Mouse (Mus musculus): Measurements from ENCODE around the gene Gpatch4. TPM values are rescaled to one million over a fixed set of nuclear protein-coding genes. Genes with fewer than 3 reads are reported as not detected.

Gpatch4 gene
- polyA plus RNA-seq, 1 experiment from 2014 or later: 25.2 TPM

DNA sequence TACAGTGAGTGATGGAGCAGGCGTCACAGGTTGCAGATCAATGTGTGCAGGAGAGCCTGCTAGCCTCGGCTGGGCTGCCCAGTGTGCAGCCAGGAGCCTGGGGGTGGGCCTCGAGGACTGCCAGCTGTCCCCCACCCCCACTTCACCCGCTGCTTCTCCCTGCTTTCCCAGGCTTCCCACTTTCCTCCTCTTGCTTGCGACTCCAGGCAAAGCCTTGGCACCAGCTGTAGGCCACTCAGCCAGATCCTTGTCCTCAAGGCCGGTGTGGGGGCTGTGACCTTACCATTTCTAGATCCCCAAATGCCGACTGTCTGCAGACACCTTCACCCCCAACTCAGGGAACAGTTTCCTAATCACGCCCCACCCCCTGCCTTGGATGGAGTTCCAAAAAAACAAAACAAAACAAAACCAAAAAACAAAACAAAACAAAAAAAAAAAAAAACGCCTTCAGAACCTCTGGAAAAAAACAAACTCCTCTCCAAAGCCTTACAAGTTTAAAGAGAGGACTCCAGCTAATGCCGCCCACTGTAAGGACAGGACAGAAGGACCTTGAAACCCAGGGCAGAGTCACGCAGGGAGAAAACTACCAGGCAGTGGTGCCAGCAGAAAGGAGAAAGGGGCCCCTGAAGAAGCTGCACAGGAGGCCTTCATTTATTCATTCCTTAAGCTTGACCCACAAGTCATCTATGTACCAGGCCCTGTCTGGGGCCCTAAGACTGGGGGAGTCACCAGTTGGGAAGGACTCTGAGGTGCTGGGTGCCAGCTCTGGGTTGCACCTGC, 41.9 kb upstream of the Gpatch4 start:
- Histone ChIP-seq H3K27me3 (replicated peaks; ENCODE audit: control insufficient read depth, insufficient read depth, low read length) (peaks cover 68% of the 10 kb centered on the region), H3K4me2 (ENCODE audit: low read length) (peak overlapping the region; percentile 83), H3K36me3 (ENCODE audit: control insufficient read depth, insufficient read depth, low read length) (no peaks in the 10 kb centered on the region), H3K9me3 (replicated peaks; ENCODE audit: control insufficient read depth, low read length) (no peaks in the 10 kb centered on the region), H3K4me3 (ENCODE audit: low read depth, low read length) (peak overlapping the region; percentile 44), H3K27ac (ENCODE audit: low read depth, low read length) (no peak overlapping the region), H3K4me1 (ENCODE audit: control insufficient read depth, insufficient read depth, low read length) (peaks cover 21% of the 10 kb centered on the region), H3K9ac (ENCODE audit: low read length) (no peak overlapping the region)
- 17% methylated on average over 11 of the region's 11 CpGs for WGBS
- DNase-seq (ENCODE audit: low spot score): no peak
- ATAC-seq: no peak

DNA sequence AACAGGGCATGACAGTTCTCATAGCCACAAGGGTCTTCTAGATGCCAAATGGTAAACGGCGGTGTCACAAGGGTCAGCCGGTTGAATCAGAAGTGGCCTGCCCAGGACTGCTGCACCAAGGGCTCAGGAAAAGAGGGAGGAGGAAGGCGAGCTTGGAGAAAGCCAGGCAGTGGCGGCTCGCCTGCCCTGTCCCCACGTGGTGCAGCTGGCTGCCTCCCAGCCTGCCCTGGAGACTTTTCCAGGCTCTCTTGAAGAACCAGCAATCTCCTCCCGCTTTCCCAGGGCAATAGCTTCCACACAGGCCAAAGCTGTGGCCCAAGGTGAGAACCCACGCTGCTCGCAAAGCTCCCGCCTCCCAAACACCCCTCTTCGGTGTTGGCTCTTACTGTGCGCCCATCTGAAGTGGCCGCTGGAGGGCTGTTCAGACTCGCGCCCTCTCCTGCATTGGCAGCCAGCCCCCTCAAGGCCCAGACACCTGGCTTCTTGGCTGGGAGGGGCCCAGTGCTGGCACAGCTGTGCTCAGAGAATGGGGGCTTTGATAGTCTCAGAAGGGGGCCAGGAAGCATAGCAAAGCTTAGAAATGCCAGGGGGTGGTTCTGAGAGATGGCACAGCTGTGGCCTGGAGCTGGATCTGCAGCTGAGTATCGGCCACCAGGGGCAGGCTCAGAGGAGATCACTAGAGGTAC, 40.5 kb upstream of the Gpatch4 start:
- no peaks in the 10 kb centered on the region for H3K36me3 ChIP-seq (ENCODE audit: control insufficient read depth, insufficient read depth, low read length)
- H3K4me3 ChIP-seq (ENCODE audit: low read depth, low read length): no peak overlapping the region
- H3K4me1 ChIP-seq (ENCODE audit: control insufficient read depth, insufficient read depth, low read length): peaks cover 13% of the 10 kb centered on the region
- no peak overlapping the region for H3K9ac ChIP-seq (ENCODE audit: low read length)
- no peaks in the 10 kb centered on the region for H3K9me3 ChIP-seq (replicated peaks; ENCODE audit: control insufficient read depth, low read length)
- ATAC-seq (peak; percentile 62), DNase-seq (ENCODE audit: low spot score) (peak; percentile 52)
- 0 out of 2 replicates have a peak overlapping the region, but pooled peaks have one; percentile 36 for H3K27ac ChIP-seq (ENCODE audit: low read depth, low read length)
- 4% methylated on average over 16 of the region's 17 CpGs for WGBS
- H3K4me2 ChIP-seq (ENCODE audit: low read length): peak overlapping the region; percentile 21; the same call in 1 of the 2 replicates
- peaks cover 54% of the 10 kb centered on the region for H3K27me3 ChIP-seq (replicated peaks; ENCODE audit: control insufficient read depth, insufficient read depth, low read length)

DNA sequence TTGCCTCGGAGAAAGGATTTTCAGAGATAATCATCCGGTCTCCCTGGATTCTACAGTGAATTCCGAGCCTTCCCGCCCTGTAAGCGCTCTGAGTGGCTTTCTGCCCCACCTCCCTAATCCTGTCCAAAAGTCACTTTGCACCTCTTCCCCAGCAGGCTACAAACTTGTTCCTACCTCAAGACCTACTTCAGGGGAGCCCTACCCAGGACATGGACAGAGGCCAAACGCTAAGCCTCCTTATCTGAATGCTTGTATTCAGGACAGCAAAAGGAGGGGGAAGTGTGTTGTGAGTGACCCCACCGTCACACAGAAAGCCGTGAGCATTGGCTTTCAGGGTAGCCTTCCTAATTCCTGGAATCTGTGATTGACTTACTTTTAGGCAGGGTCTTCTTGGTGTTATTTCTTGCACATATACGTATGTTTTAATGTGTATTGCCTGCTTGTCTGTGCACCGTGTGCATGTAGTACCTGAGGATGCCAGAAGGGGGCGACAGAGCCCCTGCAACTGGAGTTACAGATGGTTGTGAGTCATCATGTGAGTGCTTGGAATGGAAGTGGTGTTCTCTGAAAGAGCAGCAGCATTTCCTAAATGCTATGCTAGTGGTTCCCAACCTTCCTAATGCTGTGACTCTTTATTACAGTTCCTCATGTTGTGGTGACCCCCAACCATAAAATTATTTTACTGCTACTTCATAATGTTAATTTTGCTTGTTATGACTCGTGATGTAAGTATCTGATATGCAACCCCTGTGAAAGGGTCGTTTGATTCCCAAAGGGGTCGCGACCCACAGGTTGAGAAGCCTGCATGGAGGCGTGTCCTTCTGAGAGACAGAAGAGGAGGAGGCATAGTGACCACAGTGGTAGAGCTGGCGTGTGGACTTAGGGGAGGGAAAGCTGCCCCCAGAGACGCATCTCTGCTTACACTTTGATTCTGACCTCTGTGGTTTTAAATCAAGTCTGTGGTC, 36.8 kb upstream of the Gpatch4 start:
- Histone ChIP-seq H3K4me3 (ENCODE audit: low read depth, low read length) (no peak overlapping the region), H3K36me3 (ENCODE audit: control insufficient read depth, insufficient read depth, low read length) (no peaks in the 10 kb centered on the region), H3K4me1 (ENCODE audit: control insufficient read depth, insufficient read depth, low read length) (no peaks in the 10 kb centered on the region), H3K9ac (ENCODE audit: low read length) (no peak overlapping the region), H3K27ac (ENCODE audit: low read depth, low read length) (no peak overlapping the region), H3K9me3 (replicated peaks; ENCODE audit: control insufficient read depth, low read length) (no peaks in the 10 kb centered on the region), H3K27me3 (replicated peaks; ENCODE audit: control insufficient read depth, insufficient read depth, low read length) (peaks cover 18% of the 10 kb centered on the region), H3K4me2 (ENCODE audit: low read length) (no peak overlapping the region)
- WGBS: 84% methylated on average over 18 of the region's 18 CpGs
- ATAC-seq: no peak
- no peak for DNase-seq (ENCODE audit: low spot score)

DNA sequence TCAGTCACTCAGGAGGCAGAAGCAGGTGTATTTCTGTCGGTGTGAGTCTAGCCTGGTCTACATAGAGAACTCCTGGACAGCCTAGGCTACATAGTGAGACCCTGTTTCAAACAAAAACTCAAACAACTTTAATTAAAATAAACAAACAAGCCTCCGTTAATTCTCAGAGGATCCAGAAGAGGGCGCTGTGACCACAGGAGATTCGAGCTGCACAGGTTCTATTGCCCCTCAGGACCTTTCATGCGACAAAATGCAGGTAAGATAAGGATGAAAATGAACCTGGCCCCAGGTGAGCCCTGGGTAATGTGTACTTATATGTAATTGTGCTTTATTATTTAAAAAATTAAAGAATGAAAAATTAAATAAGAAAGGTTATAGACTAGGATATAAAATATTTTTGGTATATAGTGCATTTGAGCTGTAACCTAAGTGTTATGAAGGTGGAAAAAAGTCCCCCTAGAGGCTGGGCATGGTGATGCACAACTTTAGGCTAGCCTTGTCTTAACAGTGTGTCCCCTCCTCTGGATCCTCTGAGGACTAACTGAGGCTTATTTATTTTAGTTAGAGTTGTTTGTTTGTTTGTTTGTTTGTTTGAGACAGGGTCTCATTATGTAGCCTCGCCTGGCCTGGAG, 32.2 kb upstream of the Gpatch4 start:
- ATAC-seq: no peak

DNA sequence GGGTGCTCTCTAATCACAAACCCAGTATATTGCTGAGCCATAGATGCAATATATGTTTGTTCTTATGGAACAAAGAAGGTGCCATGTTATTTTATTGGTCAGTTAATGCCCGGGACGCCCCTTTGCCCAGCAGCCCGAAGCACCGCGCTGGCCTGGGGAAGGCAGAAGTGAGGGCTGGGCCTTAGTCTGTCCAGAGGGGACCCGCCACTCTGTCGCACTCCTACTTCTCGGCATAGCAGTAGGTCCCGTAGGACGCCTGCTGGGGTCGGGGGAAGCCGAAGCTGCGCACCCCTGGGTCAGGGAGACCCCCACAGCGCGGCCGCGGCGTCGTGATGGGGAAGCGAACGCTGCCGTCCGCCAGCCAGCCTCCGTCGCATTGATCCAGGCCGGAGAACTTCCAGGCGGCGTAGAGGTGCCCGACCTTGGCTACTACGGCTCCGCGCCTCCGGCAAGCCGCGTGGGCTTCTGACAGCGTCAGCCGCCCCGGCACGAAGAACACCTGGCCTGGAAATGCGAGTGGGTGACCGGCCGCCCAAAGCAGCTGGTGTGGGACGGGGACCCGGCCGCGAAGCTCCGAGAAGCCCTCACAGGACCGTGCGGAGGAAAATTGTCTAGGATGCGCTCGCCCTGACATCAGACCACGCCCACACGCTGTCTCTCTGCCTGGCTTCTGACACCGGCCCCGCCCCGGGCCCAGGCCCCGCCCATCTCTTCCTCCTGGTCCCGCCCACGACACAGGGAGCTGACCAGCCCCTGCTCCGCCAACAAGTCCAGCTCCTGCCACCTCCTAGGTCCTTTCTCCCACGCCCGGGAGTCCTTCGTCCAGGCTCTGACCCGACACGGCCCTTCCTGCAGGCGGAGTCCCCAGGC, 20.4 kb upstream of the Gpatch4 start:
- Histone ChIP-seq H3K4me1 (ENCODE audit: control insufficient read depth, insufficient read depth, low read length) (peaks cover 15% of the 10 kb centered on the region), H3K27me3 (replicated peaks; ENCODE audit: control insufficient read depth, insufficient read depth, low read length) (peaks cover 57% of the 10 kb centered on the region), H3K9me3 (replicated peaks; ENCODE audit: control insufficient read depth, low read length) (no peaks in the 10 kb centered on the region), H3K4me3 (ENCODE audit: low read depth, low read length) (peak overlapping the region; percentile 51), H3K27ac (ENCODE audit: low read depth, low read length) (no peak overlapping the region), H3K9ac (ENCODE audit: low read length) (peak overlapping the region; percentile 57), H3K4me2 (ENCODE audit: low read length) (peak overlapping the region; percentile 93), H3K36me3 (ENCODE audit: control insufficient read depth, insufficient read depth, low read length) (no peaks in the 10 kb centered on the region)
- DNase-seq (ENCODE audit: low spot score): peak; percentile 77
- peak; percentile 89 for ATAC-seq
- under 1% methylated on average over 58 of the region's 66 CpGs for WGBS

More for the DNA sequence above, 32.2 kb upstream of the Gpatch4 start:
- Histone ChIP-seq H3K27ac (ENCODE audit: low read depth, low read length) (no peak overlapping the region), H3K4me2 (ENCODE audit: low read length) (no peak overlapping the region), H3K36me3 (ENCODE audit: control insufficient read depth, insufficient read depth, low read length) (no peaks in the 10 kb centered on the region), H3K9me3 (replicated peaks; ENCODE audit: control insufficient read depth, low read length) (no peaks in the 10 kb centered on the region), H3K4me3 (ENCODE audit: low read depth, low read length) (no peak overlapping the region), H3K9ac (ENCODE audit: low read length) (no peak overlapping the region), H3K4me1 (ENCODE audit: control insufficient read depth, insufficient read depth, low read length) (no peaks in the 10 kb centered on the region), H3K27me3 (replicated peaks; ENCODE audit: control insufficient read depth, insufficient read depth, low read length) (no peaks in the 10 kb centered on the region)
- DNase-seq (ENCODE audit: low spot score): no peak
- 11% methylated on average over 6 of the region's 6 CpGs for WGBS

DNA sequence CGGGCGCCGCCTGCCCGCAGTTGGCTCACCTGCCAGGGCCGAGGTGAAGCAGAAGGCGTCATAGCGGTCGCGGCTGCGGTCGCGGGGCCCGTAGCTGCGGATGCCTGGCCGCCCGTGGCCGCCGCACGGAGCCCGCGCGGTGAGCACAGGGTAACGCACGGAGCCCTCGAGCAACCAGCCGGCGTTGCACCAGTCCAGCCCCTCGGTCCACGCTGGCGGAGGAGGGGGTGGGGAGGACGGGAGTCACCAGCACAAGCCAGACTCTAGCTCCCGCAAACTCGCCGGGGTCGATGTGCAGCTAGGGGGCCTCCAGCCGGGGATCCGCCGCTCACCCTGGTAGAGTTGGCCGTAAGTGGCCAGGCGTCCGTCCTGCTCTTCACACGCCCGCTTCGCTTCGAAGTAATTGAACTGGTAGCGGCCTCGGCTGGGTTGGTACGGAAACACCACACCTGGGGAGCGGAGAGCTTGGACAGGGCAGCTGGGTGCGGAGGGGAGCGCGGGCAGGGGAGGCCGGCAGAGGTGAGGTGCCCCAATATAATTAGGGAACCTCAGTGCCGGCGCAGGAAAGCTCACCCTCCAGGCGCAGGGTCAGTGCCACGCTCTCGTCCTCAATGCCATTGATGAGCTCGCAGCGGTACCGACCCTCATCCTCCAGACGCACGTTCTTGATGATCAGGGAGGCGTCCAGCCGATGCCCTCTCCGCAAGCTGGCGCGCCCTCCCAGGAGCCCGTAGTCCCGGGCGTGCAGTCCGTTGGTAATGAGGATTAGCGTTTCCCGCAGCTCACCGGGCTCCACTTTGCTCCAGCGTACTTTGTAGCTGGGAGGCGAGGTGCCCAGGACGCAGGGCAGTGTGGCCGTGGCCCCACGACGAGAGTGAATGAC, 19.5 kb upstream of the Gpatch4 start:
- peak; percentile 76 for ATAC-seq
- under 1% methylated on average over 81 of the region's 81 CpGs for WGBS
- peak overlapping the region; percentile 51 for H3K4me3 ChIP-seq (ENCODE audit: low read depth, low read length)
- H3K9me3 ChIP-seq (replicated peaks; ENCODE audit: control insufficient read depth, low read length): no peaks in the 10 kb centered on the region
- peak overlapping the region; percentile 93 for H3K4me2 ChIP-seq (ENCODE audit: low read length)
- peak overlapping the region; percentile 57 for H3K9ac ChIP-seq (ENCODE audit: low read length)
- DNase-seq (ENCODE audit: low spot score): peak; percentile 23
- H3K27ac ChIP-seq (ENCODE audit: low read depth, low read length): no peak overlapping the region
- H3K27me3 ChIP-seq (replicated peaks; ENCODE audit: control insufficient read depth, insufficient read depth, low read length): peaks cover 54% of the 10 kb centered on the region
- no peaks in the 10 kb centered on the region for H3K36me3 ChIP-seq (ENCODE audit: control insufficient read depth, insufficient read depth, low read length)
- H3K4me1 ChIP-seq (ENCODE audit: control insufficient read depth, insufficient read depth, low read length): peaks cover 15% of the 10 kb centered on the region

DNA sequence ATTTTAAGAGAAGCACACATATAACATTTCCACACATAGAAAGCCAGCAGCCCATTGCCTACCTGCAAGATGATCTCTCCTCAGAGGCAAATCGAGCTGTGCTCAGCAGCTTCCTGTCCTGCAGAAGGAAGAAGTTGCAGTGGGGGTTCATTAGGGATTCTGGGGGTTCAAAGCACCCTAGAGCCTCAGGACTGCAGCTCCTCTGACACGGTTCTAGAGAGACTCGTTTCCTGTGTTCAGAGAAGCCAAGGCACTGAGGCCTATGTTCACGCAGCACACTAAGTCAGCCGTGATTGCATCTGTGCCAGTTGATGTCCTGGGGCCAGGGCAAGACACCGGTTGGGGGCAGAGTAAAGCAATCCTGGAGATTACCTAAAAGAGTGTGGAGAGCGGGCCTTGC, 16.1 kb upstream of the Gpatch4 start:
- ATAC-seq (no peak), DNase-seq (ENCODE audit: low spot score) (no peak)
- Histone ChIP-seq H3K4me2 (ENCODE audit: low read length) (no peak overlapping the region), H3K27ac (ENCODE audit: low read depth, low read length) (no peak overlapping the region), H3K27me3 (replicated peaks; ENCODE audit: control insufficient read depth, insufficient read depth, low read length) (peaks cover 50% of the 10 kb centered on the region), H3K4me3 (ENCODE audit: low read depth, low read length) (no peak overlapping the region), H3K36me3 (ENCODE audit: control insufficient read depth, insufficient read depth, low read length) (no peaks in the 10 kb centered on the region), H3K9ac (ENCODE audit: low read length) (no peak overlapping the region), H3K4me1 (ENCODE audit: control insufficient read depth, insufficient read depth, low read length) (peaks cover 15% of the 10 kb centered on the region), H3K9me3 (replicated peaks; ENCODE audit: control insufficient read depth, low read length) (no peaks in the 10 kb centered on the region)
- WGBS: 68% methylated on average over 7 of the region's 7 CpGs

Data from forebrain, embryonic 14.5 days (tissue).